Mouse (Mus musculus) embryo, embryonic 9.5 days (tissue): ENCODE measurements around the gene Tox2.

Experiments
- DNase-seq: peaks from one replicate; pipeline ENCODE4 v3.0.0-alpha.2; 2017; ENCODE audit errors: extremely low spot score

Gene Tox2

DNA sequence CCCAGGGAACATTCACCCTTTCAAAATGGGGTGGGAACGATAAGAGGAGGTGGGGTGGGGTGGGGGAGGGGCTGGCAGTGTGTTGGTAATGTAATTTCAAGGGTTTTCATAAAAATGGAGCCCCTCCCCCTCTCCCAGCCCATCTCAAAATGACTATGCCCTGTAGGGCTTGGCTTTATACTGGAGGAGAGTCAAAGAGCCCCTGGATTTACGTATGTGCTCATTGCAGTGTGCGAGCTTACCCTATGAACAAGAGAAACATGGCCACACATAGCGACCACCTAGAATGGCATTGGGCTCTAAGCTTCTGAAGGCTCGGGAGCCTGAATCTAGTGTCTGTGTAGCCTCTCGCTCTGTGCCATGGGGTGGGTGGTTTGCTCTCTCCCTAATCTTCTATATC is 51.3 kb downstream of the Tox2 start:
- no peak for DNase-seq

DNA sequence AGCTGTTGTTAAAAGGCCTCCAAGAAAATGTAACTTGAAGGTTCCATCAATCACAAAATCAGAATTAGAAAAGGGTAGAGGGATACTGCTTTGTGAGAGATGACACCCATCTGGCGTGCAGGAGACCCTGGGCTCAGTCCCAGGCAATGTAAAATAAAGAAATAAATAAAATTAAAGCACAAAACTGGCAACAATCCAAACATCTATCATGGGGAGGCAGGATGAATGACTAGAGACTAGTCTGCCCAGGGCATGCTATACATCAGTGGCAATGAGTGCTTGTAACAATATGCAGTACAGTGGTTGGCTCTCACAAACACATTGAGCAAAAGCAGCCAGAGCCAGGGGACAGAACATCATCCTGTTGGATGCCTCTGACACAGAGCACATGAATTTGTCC is 53.8 kb downstream of the Tox2 start:
- no peak for DNase-seq

DNA sequence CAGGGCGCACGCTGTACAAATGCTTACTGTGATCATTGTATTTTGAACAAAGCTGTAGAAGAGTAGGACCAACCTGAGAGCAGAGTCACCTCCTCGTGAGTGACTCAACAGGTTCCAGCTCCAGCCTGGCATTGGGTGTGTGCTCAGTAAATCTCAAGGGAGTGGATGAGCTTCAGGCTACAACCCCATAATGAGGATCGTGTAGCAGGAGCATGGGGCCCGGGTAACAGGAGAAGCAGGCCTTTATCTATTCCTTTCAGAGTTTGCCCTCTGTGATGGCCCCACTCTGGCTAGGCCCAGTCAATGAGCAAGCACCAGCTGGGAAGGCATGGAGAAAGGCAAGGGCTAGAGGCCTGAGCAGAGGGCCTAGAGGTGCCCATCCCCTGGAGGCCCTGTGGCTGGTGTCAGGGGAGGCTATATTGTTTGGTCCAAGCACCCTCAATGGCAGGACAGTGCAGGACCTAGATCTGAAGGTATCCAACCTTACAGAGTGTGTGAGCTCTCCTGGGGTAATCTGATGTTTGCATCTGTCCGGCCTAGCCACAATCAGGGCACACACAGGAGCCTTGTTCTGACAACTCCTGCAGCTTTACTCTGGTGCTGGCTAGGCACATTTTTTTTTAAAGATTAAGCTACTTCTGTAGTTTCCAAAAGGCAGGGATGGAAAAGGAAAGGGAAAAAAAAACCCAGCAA is 58.6 kb downstream of the Tox2 start:
- no peak for DNase-seq

DNA sequence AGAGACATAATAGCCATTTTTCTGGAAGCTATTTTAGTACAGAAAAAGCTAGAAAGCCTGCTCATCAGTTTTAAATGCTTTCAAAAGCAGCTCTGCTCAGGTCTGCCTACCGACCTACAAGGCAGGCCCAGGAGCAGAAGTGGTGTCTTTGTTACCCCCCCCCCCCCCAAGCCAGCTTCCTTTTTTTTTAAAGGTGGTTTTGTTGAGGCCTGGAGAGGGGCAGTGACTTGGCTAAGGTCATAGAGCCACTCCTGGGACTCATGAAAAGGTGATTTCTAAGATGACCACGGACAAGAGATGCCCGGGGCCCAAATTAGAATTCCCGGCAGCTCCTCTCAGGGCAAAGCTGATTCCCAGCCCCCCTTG is 59.1 kb downstream of the Tox2 start:
- DNase-seq, result no peak

DNA sequence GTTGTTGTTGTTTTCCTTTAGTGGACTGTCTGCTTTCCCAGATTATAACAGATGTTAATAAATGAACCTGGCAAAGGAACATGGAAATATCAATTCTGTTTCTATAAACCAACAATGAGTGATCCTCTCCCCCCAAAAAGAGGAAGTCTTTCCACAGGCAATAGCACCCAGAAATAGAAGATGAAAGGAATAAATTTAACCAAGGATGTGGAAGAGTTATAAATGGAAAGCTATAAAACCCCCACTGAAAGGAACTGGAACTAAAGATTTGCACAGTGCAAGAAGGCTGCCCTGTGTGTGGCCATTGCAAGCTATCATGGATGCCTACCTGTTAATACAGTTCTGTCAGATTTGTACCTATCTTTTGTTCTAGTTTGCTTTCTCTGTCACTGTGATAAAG is 64.2 kb downstream of the Tox2 start:
- no peak for DNase-seq

DNA sequence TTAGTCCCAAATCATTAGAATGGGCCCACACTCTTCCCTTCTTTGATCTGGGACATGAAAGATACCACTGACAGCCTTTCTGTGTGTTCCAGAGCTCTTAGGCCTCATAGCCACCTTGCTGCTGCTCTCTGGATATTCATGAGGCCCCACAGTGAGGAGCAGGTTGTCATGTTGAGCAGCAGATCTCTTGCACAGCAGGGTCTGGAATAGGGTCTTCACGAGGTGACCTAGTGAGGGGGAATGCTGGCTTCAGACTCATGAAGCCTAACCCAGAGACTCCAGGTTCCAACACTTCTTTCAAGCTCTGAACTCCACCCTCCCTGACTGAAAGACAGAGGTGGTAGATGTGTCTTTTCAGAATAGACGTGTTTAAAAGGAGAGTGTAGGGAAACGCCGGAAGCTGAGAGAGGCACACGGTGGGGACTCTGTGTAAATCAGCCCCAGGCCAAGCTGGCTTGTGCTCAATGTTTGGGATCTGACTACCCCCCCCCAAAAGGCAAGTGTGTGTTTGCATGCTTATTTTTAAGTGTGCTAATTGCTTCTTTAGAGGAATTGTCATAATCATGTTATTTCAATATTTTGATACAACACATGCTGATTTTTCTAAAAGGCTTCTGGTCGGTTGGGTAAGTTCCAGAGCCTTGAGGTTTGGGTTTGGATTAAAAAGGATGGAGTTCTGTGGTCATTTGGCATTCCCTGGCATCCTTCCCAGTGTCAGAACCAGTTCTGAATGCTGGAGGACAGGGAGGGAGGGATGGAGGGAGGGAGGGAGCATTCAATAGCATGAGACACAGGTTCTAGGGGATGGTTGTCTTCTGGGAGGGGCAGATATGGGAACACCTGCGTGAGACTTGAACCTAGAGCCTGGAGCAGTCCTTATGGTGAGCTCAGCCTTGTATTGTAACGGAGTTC is 68.9 kb downstream of the Tox2 start:
- DNase-seq, result no peak

DNA sequence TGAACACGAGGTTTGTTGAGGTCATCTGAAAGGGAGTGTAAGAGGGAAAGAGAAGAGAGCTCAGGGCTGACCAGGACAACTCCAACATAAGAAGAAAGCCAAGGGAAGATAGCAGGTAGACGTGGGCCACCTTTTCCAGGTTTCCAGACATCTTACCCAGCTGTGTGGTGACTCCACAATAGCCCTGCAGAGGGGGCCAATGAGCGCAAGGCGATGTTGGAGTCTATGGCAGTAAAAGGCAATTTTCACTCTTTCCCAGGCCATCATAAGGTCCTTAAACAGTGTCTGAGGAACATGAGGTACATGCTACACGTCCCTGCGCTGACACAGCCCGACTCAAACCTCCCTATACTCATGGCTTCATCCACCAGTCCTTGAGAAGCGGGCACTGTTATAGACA is 70.9 kb downstream of the Tox2 start:
- no peak for DNase-seq

DNA sequence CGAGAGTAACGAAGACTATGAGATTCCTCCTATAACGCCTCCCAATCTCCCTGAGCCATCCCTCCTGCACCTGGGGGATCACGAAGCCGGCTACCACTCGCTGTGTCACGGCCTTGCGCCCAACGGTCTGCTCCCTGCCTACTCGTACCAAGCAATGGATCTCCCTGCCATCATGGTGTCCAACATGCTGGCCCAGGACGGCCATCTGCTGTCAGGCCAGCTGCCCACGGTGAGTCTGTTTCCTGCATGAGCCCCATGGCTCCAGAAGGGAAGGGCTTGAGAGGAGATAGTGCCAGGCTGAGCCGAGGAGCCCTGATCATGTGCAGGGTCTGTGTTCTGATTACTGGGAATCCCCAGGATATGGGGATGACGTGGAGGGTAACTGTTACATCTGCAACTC is 73.1 kb downstream of the Tox2 start:
- no peak for DNase-seq

DNA sequence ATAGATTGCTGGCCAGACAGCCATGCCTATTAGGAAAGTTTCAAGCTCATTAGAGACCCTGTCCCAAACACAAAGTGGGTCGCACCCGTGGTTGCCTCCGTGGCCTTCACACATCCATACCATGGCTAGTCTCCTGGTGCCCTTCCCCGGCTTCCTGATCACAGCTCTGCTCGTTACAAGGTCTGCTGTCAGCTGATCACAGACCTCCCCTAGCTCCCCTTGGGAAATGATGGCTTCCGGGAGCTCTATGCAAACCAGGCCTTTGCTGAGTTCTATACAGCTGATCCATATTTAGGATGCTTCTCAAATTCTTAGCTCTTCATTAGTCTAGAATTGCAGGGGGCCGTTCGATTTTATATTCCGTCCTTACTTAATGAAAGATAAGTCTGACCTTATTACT is 75.1 kb downstream of the Tox2 start:
- DNase-seq, result no peak

DNA sequence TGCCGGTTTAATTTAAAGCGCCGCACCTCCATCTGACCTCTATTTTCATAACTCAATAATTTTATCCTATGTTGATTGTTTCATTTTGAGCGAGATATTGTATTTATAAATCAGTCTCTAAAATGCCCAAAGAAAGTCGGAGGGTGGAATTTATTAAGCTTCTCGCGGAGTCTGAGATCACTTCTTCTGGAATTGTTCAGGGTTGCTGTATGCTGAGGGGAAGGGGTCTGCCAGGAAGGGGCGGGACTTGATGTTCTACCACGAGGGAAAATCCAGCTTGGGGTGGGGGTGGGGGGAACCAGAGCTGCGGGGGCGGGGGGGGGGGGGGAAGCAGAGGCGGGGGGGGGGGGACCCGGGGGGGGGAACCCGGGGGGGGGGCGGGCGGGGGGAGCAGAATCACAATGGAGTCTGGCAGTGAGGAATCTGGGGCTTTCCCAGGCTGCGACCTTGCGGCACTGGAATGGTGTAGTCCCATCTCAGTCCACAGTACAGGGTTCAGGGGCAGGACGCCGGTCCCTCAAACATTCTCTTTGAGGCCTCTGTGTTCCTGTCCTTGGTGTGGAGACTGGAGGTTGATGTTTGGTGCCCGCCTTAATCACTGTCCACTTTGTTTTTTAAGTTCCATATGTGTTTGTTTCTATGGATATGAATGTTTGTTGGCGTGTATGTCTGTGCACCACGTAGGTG is 77.9 kb downstream of the Tox2 start:
- no peak for DNase-seq

DNA sequence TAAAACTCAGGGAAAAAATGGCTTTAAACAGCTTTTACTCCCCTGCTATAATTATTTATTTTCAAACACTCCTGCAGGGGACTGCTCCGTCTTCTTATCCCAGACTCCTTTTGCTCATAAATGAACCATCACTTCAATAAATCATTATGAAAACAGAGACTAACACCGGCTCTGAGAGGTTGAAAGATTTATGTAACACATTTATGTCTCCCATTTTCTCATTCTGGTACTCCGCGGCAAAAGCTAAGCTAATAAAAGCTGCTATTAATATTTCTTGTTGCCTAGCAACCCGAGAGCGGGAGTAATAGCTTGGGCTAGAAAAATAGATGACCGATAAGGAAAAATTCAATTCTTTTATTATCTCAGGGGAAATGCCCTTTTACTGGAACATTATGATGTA is 81.9 kb downstream of the Tox2 start:
- no peak for DNase-seq

DNA sequence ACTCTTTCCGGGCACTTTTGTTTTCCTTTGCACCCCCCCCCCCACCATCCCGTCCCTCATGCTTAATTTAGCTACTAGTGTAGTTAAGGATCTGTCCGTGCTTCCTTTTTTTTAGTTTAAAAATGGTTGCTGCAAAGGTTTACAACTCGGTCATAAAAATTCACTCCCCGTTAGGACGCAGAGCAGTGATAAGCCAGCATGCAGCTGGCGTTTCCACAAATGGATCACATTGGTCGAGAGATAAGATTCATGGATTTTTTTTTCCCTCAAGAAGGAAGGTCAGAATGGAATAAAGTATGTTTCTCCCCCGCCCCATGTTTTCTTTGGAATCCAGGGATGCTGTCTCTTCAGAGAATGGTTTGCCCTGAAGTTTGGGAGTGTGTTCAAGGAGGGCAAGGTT is 82.4 kb downstream of the Tox2 start:
- DNase-seq, result no peak

DNA sequence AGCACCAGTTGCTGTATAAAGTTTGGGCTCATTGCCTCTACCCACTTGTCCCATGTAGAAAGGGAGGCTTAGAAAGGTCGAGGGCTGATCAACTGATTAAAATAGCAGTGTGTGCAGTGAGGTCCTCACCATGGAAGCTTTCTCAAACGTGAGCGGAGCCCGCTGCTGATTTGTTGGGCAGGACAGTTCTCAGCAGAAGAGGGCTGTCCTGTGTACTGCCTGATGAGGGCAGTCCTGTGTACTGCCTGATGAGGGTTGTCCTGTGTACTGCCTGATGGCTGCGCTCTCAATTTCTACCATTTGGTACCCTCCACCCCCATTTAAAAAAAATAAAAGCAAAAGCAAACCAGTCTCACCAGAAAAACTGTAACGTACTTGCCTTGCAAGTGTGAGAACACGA is 82.8 kb downstream of the Tox2 start:
- DNase-seq, result no peak

DNA sequence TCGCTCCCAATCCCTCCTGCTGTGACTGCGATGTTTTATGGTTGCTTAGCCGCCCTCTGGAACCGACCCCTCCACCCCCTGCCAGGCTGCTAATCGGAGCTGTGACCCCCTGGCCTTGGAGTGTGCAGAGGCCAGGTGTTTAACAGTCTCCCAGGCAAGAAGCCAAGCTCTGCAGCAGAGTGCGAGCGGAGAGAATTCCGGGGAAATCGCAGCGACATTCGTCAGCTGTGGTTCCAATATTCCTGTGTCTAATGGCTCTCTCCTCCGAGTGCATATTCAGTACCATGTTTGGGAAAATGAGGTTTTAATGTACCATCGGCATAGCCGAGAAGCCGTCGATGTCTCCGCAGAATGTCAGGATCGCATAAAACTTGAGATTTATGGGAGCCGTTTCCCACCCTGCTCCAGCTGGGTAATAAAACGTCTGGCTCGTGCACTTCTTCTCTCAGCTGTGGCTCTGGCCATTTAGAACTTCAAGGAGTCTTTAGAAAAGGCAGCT is 86.0 kb downstream of the Tox2 start:
- peak; percentile 57 for DNase-seq

DNA sequence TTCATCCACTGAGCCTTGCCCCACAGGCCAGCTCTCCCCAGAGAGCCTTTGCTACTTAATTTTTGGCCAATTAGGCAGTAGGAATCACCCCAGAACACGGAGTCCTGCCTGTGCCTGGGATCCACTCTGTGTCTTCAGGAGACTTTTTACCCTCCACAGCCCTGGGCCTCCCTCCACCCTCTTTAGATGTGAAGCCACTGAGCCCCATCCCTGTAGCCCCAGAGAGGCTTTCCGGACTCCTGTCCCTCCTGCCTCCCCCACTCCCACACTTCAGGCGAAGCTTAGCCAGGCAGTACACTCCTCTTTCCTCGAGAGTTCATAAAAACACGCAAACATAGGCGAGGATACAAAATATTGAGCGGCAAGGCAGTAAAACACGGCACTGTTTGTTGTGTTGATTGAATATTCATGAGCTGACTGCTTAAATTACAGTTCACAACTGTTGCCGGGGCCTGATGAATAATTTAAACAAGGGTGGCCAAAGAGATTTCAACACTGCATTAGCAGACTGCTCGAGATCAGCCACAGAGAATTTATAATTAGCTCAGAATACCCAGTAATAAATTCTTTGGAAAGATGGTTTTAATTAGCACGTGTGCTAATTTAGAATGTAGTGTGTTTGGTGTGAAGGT is 94.2 kb downstream of the Tox2 start:
- DNase-seq, result no peak

DNA sequence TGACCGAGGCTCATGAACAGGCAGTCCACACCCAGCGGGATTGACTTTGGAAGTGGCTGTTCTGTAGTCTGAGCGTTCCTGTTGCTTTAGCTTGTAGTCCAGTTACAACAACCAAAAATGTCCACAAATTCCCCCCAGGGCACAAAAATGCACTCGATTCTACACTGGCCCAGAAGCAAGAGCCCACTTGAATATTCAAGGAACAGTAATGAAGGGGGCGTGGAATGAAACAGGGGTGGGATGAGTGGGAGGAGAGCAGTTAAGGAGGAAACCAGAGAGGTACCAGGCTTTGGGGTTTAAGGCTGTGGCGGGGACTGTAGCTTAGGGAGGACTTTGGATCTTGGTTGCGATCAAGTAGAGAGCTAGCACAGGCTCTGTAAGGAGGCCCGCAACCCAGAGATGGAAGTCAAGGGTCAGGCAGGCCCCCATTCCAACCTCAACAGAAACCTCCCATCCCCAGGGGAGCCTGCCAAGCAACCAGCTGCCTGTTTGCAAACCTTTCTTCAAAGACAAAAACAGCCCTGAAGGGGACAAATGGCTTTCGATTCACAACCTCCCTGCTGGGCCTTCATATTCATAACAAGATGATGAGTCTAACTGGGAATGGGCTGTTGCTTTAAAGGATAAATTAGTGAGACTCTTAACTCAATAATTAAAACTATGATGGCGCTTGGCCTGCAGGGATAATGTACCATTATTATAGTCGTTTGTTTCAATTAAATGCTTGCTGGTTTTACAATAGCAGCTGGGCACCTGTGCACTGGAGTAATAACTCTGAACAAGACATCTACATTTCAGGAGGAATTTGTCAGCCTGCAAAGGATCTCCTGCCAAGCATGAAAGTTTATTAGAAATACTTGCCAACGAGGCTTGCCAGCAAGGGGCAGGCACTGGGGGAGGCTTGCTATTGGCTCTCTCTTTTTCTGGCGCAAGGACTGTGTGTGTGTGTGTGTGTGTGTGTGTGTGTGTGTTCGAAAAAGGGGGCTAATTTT is 97.4 kb downstream of the Tox2 start:
- DNase-seq, result no peak

DNA sequence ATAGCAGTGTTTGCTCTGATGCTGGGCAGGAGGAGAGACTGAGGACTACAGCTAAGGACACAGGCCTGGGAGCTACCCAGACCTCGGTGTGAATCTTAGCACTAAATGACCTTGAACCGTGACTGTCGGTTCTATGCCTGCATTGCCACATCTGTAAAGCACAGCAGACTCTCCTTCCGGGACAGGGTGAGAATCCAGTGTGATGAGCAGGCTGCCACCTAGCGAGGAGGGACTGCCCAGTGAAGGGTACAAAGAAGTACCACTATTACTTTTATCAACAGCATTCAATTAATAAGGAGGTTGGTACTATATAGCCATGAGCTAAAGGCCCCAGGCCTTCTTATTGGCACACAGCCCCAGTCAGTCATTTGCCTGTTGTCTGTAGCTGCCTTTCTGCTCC is 98.7 kb downstream of the Tox2 start:
- DNase-seq, result no peak

DNA sequence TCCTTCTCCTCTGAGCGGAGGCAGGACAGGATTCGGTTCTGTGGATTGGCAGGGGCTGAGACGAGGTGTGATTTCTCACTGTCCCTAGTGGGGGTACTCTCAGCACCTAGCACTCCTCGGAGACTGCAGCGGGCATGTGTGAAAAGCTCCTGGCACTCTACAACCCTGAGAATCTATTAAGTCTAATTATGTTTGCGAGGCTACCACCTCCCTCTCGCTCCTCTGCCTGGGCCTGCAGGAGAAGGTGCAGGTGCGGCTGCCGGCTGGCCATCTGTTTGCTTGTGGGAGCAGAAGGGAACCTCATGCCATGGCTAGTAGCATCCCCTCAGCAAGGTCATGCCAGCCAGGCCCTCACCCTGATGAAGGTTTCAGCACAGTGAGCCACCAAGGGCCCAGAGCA is 100.1 kb downstream of the Tox2 start:
- DNase-seq, result no peak

DNA sequence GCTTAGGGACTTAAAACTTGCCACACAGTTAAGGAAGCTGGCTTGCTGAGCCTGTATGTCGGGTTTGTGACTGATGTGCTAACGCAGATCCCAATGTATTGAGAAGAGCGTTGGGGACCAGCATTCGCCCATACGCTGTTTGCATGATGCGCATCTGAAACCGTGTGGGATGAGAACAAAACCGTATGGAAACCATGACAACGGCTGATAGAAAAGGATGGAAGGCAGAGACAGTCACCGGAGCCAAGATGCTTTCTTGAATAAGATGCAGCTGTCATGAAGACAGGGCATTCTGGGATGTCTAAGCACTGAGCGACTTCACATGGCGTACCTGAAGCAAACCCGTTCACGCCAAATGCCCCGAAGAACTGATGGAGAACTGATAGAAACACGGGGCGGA is 106.5 kb downstream of the Tox2 start:
- no peak for DNase-seq

DNA sequence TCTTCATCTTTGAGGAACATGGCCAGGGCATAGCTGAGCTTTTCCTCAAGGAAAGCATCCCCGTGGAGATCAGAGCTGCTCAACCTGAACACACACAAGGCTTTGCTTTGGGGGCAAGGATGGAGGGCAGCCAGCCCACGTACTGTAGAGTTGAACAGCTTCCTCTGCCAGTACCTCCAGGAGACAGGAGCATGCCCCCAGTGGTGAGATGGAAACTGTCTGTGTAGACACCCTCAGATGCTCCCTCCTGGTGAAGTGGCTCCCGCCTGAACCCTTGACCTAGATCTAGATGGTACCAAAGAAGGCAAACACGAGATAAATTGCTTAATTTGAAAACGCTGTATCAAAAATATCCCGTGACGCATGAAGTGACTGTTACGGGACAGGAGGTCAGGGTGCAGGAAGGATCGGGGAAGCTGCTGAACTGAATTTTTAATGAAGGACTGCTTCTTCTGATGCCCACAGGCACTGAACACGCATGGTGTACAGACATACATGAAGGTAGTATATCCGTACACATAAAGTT is 107.3 kb downstream of the Tox2 start:
- DNase-seq, result no peak

DNA sequence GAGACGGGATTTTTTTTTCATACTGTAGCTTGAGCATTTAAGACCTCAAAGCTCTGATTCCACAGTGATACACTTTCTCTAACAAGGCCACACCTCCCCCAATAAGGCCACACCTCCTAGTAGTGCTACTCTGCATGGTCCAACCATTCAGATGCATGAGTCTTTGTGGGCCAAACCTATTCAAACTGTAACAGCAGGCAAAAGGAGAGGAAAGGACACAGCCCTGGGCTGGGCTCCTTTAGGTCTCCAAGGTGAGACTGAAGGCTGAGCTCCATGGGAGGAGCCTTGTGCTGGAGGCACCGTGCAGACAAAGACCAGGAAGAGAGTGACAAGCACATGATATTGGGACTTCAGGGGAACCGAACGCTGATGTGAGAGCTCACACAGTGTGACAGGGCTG is 114.4 kb downstream of the Tox2 start:
- no peak for DNase-seq
